Mouse (Mus musculus): Measurements from ENCODE around the gene Setd2.

Gene Setd2

DNA sequence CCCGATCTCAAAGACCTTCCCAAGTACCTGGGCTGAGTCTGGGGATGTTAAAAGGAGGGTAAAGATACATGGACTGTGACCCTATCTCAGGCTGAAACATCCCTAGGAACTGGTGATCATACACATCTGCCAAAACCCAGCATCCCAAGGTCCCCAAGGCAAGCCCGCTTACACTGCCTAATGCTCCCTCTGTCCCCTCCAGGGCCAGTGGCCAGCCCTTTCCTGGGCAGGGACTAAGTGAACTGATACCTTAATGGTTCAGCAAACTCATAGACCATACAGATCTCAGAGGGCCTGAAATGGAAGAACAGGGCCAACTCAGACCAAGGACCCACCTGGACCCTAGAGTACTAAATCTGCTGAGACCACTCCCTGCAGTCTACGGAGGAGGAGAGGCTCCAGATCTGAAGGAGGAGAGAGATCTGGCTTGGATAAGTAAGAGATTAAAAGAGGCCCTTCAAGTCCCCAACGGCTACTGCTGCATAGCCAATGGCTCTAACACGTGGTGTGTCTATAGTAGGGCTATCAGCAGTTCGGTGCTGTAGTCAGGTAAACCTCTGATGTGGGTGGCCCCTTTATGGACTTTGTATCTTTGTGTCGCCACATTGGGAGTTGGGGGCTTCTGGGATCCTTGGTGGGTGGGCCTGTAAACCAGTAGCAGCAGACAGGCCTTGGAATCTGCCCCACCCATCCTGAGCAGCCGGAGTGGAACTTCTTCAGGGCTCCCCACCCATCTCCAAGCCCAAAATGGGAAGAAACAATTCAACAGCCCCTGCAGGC, 91.2 kb downstream of the Setd2 start:
- DNase-seq (ENCODE audit: low read depth) = no peak

DNA sequence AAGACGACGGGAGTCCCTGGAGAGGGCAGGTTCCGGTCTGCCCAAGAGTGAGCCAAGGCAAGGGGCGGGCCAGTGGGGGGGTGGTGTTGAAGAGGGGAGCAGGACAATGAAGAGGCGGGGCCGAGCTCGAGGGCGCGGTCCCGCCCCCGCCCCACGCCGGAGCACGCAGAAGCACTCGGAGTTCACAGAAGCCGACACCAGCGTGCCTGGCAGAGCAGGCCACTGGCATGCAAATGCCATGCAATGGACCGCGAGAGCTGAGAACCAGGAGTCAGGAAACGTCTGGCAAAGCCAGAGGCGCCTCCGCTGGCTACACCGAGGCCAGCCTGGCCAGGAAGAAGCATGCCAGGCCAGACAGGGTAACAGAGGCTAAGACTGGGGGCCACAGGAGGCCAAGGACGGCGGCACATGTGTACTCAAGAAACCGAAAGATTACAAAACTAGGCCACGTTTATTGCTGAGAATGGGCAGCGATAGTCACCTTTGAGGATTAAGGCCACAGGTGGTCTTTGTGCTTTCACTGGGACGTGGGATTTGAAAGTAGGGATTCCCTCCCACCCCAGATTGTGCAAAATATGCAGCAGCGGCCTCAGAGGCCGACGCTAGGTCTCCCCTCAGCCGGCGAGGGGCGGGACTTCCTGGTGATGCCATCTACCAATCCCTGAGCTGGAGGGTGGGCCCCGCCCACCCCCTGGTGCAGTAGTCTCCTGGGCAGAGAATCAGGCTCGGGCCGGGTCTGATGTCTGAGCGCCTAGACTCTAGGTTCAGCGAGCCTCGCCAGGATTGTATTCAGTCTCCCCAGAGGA, 92.2 kb downstream of the Setd2 start, which contains the start of gene Nradd:
Gene Nradd (minus strand): TSS at position 92 of the 806 bp plus-strand sequence.
- DNase-seq (ENCODE audit: low read depth) = peak; percentile 36

DNA sequence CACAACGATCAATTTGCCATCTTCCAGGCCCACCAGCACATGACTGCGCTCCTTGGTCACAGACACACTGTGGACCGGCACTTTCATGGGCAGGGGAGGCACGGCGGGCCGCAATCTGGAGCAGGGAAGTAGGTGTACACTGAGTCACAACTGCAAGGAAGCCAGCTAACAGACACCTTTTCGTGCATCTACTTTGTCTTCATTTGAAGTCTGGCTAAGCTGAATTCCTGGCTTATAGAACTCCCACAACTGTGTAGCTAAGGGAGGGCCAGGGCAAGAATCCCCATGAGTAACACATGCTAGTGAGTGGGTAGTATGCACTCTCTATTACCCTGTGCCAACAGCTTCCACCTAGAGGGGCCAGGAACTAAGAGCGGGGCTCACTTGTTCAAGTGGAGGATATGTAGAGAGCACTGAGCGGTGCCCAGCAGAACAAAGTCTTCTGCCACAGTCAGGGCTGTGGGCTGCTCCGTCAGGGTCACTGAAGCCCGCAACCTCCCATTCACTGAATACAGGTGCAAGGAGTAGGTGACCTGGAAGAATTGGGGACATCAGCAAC, 93.0 kb downstream of the Setd2 start:
- DNase-seq (ENCODE audit: low read depth) = no peak

- DNase-seq (ENCODE audit: low read depth) = no peak
Measured at GRCm38 (mm10) chr9:110630171-110630570, 97.8 kb downstream of the Setd2 start.

GRCm38 (mm10) chr9:110631191-110631590, 98.8 kb downstream of the Setd2 start:
- DNase-seq (ENCODE audit: low read depth) = peak; percentile 60

DNA sequence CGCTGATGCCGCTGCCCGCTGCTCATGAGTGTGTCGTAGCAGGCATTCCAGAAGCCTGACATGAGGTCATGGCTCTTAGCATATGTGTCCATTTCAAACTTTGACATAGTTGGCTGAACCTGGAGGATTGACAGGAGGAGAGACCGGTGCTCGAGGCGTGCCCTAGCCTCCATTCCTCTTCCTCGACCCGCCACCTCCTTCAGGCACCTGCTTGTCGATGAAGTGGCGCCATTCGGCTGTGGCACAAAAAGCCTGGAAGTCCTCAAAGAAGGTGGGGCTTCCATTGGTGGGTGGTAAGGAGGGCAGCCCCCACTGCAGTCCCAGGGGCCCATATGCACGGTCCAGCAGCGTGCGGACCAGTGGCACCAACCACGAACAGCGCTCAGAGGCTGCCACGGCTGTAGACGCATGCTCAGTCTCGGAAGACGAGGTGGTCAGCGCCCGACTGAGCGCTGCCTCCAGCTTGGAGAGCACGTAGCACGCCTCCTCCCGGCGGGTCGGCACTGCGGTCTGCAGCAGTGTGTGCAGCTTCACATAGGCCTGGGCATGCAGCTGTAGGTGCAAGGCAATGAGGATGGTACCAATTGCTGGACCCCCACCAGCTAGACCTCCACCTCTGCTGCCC, 99.4 kb downstream of the Setd2 start:
- DNase-seq (ENCODE audit: low read depth) = no peak

DNA sequence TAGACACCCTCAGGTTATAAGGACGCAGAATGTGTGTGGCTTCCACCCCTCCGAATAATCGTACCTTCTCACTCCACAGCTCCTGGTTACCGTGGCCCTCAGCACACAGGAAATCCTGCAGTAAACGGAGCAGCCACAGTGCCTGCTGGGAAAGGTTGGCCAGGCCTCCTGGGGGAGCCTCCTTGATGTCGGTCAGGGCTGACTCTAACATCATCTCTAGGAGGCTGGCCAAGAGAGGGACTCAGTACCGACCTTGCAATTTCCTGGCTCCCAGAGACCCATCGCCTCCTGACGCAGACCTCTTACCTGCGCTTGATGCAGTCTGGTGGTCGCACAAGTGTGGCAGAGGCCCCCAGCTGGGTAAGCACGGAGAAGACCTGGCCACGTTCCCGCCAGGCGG, 100.3 kb downstream of the Setd2 start:
- DNase-seq (ENCODE audit: low read depth) = no peak

GRCm38 (mm10) chr9:110633882-110634281, 101.5 kb downstream of the Setd2 start:
- no peak for DNase-seq (ENCODE audit: low read depth)

DNA sequence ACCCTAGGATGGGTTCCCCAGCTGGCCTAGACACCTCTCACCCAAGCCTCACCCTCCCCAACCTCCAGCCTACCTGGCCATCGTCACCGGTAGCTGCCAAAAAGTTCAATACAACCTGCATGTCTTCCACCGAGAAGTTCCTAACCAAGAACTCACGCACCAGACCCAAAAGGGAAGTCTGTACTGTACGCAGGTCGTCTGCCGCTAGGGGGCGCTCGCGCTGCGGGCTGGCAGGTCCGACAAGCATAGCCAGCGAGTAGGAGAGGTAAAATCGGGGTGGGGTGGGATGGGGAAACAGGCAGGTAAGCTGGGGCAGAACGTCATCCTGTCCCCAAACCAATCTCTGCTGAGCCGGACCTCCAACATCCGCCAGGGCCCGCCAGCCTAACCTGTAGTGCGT, 102.8 kb downstream of the Setd2 start:
- DNase-seq (ENCODE audit: low read depth) = peak; percentile 90

DNA sequence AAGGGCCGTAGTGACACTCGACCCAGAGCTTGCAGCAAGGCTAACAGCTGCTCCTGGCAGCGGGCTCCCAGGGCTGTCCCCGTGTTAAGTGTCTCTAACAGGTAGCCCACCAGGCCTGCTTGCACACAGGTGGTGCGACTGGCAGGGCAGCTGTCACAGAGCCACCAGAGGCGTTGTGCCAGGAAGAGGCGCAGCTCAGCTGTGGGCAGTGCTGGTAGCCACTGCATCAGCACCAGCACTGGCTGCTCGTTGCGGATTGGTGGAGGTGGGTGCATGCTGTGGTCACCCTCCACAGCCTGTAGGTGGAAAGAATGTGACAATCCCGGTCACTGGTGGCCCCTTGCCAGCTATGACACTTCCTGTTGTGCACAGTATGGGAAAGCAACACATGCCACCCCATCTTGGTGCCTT, 106.2 kb downstream of the Setd2 start:
- no peak for DNase-seq (ENCODE audit: low read depth)

DNA sequence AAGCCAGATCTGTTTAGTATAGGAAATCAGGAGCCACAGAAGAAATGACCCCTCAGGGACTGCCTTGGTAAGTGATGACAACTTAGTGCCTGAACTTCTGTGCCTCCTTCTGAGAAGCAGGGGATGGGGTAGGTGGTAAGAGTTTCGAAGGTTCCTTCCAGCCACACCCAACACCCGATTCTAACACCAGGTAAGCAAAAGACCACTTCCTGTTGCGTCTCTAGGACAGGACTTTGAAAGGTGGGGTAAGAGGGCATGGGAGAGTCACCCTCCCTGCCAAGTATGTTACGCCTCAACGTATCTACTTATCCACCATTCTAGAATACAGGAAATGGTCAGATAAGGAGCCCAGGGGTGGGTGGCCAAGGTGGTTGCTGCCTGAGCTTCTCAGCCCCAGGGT, 108.6 kb downstream of the Setd2 start:
- DNase-seq (ENCODE audit: low read depth) = peak; percentile 59

DNA sequence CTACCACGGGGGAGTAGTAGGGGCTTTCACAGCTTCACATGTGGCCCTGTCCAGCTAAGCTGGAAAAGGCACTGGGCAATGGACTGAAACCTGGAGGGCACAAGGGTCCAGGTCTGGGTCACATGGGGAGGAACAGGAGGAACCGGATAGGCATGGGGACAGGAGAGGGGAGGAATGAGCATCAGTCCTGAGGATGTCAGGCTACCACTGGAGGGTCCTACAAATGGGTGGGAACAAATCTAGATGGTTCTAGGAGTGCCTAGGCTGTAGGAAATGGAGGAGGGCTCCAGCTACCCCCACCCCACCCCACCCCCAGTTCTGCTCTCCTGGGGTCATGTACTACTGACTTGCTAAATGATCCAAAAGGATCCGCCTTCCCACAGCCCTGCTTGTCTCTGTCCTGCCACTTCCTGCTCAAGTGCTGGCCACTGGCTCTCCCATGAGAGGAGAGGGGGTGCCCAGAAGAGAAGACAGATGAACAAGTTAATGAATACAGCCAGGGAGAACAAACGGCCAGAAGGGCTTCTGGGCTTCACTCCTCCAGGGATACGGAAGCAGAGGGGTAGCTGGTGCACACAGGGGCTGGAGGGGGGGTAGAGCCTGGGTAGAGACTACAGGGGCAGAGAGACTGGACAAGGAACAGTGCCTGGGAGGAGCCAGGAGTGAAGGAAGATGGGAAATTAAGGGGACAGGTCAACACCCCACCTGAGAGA, 110.6 kb downstream of the Setd2 start:
- DNase-seq (ENCODE audit: low read depth) = no peak

- DNase-seq (ENCODE audit: low read depth) = no peak
Measured at GRCm38 (mm10) chr9:110643787-110644186, 111.4 kb downstream of the Setd2 start.

DNA sequence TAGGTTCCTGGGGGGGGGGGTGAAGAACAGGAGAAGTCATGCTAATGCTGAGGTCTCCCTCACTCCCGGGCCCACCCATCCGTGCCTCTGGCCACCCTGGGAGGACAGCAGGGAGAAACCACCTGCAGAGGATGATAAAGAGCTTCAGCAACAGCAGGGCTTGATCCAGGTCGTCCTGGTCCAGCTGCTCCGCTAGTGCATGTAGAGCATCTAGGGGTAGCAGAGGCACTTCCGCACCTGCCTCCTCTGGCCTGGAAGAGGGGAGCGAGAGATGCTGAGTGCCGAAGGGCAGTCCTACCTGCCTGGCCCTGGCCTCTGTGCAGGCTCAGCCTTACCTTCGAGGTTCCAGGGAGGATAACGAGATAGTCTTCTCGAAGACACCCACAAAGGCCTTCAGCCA, 111.9 kb downstream of the Setd2 start:
- DNase-seq (ENCODE audit: low read depth) = no peak

- DNase-seq (ENCODE audit: low read depth) = peak; percentile 91
Measured at GRCm38 (mm10) chr9:110645219-110645618, 112.8 kb downstream of the Setd2 start.

DNA sequence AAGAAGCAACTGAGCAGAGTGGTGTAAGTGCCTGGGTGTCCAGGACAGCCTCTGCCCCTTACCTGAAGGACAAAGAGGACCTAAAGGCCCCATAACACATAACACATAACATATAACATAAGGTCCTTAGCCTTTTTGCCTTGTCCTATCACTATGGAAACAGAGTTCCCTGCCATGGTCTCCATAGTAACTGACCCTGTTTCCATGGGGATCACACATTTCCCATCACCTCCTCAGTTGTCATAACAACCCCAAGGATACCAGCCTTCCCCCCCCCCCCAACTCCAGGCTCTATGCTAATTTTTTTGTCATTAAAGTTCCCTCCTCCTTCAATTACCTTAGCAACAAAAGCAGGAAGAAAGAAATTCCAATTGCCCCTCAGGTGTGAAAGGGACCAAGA, 117.4 kb downstream of the Setd2 start:
- no peak for DNase-seq (ENCODE audit: low read depth)

- DNase-seq (ENCODE audit: low read depth) = peak; percentile 76
Measured at GRCm38 (mm10) chr9:110651931-110652722, 119.7 kb downstream of the Setd2 start.

DNA sequence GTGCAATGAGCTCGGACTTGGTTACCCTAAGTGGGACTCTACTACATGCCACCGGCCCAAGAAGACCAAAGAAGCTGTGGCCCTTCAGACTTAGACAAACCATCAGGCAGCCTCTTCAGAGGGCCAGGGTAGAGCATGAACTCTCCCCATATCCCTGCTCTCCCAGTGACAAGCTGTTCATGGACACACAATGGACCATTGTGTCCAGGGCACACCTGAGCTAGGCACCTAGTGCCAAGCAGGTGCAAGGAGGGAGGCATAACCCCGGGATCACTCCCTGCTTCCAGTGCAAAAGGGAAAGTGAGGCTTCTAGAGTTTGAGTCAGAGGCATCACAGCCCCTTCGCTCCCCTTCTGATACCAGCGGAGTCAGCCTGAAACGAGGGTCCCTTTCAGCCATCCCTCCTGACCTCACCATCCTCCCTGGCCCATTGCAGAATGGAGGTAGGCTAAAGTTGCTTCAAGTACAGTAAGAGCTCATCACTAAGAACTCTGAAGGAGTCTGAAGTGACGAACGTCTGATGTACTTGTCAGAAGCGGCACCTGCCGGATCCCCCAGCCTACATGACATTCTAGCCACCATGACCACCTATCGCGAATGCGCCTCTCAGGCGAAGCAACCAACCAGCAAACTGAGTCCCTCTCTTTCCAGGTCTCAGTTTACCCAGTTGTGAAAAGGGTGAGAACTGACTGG, 120.7 kb downstream of the Setd2 start:
- DNase-seq (ENCODE audit: low read depth) = peak; percentile 63

DNA sequence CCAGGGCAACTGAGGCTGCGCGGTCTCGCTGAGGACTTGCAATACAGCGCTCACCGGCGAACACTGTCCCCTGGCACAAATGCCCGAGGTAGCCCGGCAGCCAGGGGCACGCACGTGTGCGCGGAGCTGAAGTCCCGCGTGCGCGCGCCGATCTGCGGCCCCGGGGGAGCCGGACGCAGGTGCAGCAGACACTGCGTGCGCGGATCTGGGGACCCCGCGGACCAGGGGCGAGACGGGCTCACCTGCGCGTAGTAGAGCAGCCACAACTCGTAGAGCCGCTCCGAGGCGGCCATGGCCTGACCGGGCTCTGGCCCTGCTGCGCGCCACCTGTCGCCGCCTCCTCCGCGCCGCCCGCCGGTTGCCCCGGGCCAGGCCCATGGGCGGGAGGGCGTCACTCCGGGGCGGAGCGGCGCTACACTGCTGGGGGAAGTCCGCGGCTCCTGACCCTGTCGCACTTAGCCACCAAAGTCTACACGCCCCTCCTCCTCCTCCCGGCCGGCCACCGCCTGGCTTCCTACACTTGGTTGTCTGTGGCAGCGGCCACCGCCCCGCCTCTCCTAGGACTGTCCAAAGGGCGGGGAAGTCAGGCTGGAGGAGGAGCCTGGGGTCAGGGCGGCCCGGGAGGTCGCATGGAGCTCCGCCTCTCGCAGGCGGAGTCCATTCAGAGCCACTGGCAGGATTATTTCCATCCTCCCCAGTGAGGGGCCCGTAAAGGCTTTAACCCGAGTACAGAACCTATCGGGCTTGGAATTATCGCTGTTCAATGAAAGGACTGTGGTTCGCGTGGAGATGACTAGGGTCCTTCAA, 121.5 kb downstream of the Setd2 start, which contains the start of gene Nbeal2:
Gene Nbeal2 (minus strand): TSS at position 507 of the 807 bp plus-strand sequence.
- peak; percentile 95 for DNase-seq (ENCODE audit: low read depth)
